Mouse (Mus musculus) heart, adult 2 months (tissue): ENCODE data around the gene Dgke. TPM values are rescaled to one million over a fixed set of nuclear protein-coding genes. Genes with fewer than 3 reads are reported as not detected.

Source experiments
- DNase-seq, 2 experiments: peaks; one replicate each; pipeline ENCODE4 v3.0.0; 2021
- H3K27ac ChIP-seq: fragments of 200-600 bp; 2 replicates; pipeline ENCODE4 v1.8.1; 2022
- H3K27me3 ChIP-seq: fragments of 200-500 bp; 2 replicates; pipeline ENCODE4 v1.6.1; 2012; ENCODE audit warnings: mild to moderate bottlenecking, low read length, inconsistent platforms, mixed read lengths; ENCODE audit not compliant: control insufficient read depth, insufficient read depth
- H3K36me3 ChIP-seq: fragments of 200-500 bp; 2 replicates; pipeline ENCODE4 v1.6.1; 2012; ENCODE audit warnings: low read length, inconsistent platforms; ENCODE audit not compliant: control insufficient read depth, insufficient read depth
- H3K4me1 ChIP-seq: fragments of 200-500 bp; 2 replicates; pipeline ENCODE4 v1.6.1; 2011; ENCODE audit warnings: low read length; ENCODE audit not compliant: control insufficient read depth, insufficient read depth
- H3K4me3 ChIP-seq: fragments of 200-600 bp; 2 replicates; pipeline ENCODE4 v1.8.1; 2022
- H3K79me2 ChIP-seq: fragments of 200-500 bp; replicated peaks from 2 replicates; pipeline ENCODE4 v1.6.1; 2012; ENCODE audit warnings: mild to moderate bottlenecking, inconsistent platforms, low read length, moderate library complexity, mixed read lengths; ENCODE audit not compliant: control insufficient read depth, insufficient read depth
- H3K9ac ChIP-seq: fragments of 200-500 bp; 2 replicates; pipeline ENCODE4 v1.6.1; 2012; ENCODE audit warnings: low read depth, mild to moderate bottlenecking, control low read depth, inconsistent platforms, low read length, mixed read lengths
- CTCF ChIP-seq: fragments of 200-600 bp; IDR thresholded peaks from 2 replicates; pipeline ENCODE4 v1.8.1; 2022; ENCODE audit warnings: antibody characterized with exemption, mild to moderate bottlenecking, moderate library complexity
- EP300 ChIP-seq: fragments of 200-500 bp; IDR thresholded peaks from 2 replicates; pipeline ENCODE4 v1.6.1; 2011; ENCODE audit warnings: low read depth, low read length, control low read depth; ENCODE audit not compliant: insufficient read depth
- POLR2A ChIP-seq: fragments of 200-500 bp; IDR thresholded peaks from 2 replicates; pipeline ENCODE4 v1.6.1; 2011; ENCODE audit warnings: mild to moderate bottlenecking, low read depth, low read length, control low read depth; ENCODE audit not compliant: insufficient read depth
- whole genome bisulfite sequencing: fragments of 180-500 bp; shearing (Covaris S2); methylation state at CpG from one replicate; pipeline ENCODE4 v1.1.7; 2018; 5-methylcytosine and 5-hydroxymethylcytosine counted together
- intact Hi-C: fragments of 180-260 bp; cut with DNase I; formaldehyde crosslinking; loops from one replicate; pipeline ENCODE4 v1.15.1; 2025
- polyA plus RNA-seq: library from polyadenylated mRNA; depleted of rRNA; stranded (reverse); fragments of >200 nt; gene quantifications from 2 replicates; pipeline ENCODE4 v1.2.3, GENCODE M21; 2012; rRNA removed
- total RNA-seq, 2 experiments: library from RNA; stranded (reverse); gene quantifications; 2 replicates each; pipeline ENCODE4 v1.2.3; 2021

The Dgke gene
- total and polyA plus RNA-seq, 3 experiments = 5.6 to 12.4 (median 9.3) TPM

DNA sequence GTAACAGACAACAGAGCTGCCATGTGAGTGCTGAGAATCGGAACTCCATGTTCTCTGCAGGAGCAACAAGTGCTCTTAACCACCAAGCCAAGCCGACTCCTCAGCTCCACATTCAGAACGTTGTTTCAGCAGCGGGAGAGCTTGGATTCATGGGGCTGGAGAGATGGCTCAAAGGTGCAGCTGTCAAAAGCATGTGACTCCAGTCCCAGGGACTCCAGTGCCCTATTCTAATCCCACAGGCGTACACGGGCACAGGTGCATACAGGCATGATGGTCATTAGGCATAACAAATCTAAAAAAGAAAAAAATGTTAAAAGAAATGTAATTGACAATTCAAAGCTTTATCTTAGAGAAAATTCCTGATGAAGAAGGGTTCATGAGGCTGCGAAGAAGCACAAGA, 73.5 kb downstream of the Dgke start:
- DNase-seq = no peak
- no peaks in the 10 kb centered on the region for H3K27me3 ChIP-seq
- no peaks in the 10 kb centered on the region for H3K79me2 ChIP-seq
- no peaks in the 10 kb centered on the region for H3K36me3 ChIP-seq
- H3K4me3 ChIP-seq = no peak overlapping the region
- no peak overlapping the region for H3K9ac ChIP-seq
- intact Hi-C loops = loop anchor here (1.0 kb wide), 1 partner anchor 46 kb away; no protein-coding TSS in a partner anchor
- H3K27ac ChIP-seq = no peak overlapping the region; the same call in 1 of the 2 replicates
- WGBS = 45% methylated on average over 7 of the region's 7 CpGs
- H3K4me1 ChIP-seq = peaks cover 4% of the 10 kb centered on the region; the same call in 1 of the 2 replicates
- TF ChIP-seq EP300 (no peak), POLR2A (no peak), CTCF (no peak)

DNA sequence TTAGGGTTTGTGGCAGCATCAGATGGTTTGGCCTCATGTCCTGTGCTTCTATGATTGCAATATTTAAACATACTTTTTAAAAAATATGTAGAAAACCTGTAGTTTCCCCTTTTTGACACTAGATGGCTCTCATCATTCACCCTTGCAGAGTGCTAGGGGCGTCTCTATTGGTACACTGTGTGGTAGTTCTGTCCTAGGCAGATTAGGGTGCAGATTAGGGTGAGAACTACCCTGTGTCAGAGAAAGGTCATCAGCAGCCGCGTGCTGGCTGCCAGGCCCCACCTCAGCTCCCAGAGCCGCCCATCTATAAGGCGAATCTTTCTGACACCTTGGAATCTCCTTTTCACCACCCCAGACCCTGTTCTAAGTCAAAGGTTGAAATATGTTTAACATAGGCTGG, 77.1 kb downstream of the Dgke start:
- H3K79me2 ChIP-seq = no peaks in the 10 kb centered on the region
- H3K4me3 ChIP-seq = no peak overlapping the region
- peak; percentile 83 for TF ChIP-seq CTCF
- TF ChIP-seq POLR2A = no peak
- no peak for TF ChIP-seq EP300
- 51% methylated on average over 5 of the region's 5 CpGs for WGBS
- DNase-seq = no peak
- intact Hi-C loops = loop anchor here (1.0 to 10.0 kb wide), 2 partner anchors 80 to 315 kb away; partner anchors contain the start of gene Nog
- H3K4me1 ChIP-seq = peaks cover 2% of the 10 kb centered on the region; the same call in 1 of the 2 replicates
- no peak overlapping the region for H3K9ac ChIP-seq
- H3K27ac ChIP-seq = no peak overlapping the region
- no peaks in the 10 kb centered on the region for H3K27me3 ChIP-seq
- H3K36me3 ChIP-seq = no peaks in the 10 kb centered on the region

DNA sequence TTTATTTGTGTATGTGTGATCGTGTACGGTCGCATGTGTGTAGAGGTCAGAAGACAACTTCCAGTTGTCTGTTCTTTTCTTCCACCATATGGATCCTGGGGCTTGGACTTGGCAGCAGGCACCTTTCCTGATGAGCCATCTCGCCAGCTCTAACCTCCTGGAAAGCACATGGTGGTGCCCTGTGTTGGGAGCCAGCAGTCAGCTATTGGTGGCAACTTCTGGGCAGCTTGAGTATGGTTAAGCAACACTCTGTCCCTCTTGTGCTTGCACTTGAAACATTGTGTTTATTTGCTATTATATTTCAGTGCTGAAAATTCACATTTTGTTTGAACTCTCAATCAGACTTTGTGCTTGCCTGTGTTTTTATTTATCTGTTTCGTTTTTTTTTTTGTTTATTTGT, 77.7 kb downstream of the Dgke start:
- no peak for DNase-seq
- H3K9ac ChIP-seq = no peak overlapping the region
- no peak for TF ChIP-seq CTCF
- TF ChIP-seq POLR2A = no peak
- TF ChIP-seq EP300 = no peak
- peaks cover under 1% of the 10 kb centered on the region; the same call in 1 of the 2 replicates for H3K4me1 ChIP-seq
- 75% methylated on average over 5 of the region's 5 CpGs for WGBS
- no peaks in the 10 kb centered on the region for H3K36me3 ChIP-seq
- H3K79me2 ChIP-seq = no peaks in the 10 kb centered on the region
- H3K27ac ChIP-seq = no peak overlapping the region
- no peak overlapping the region for H3K4me3 ChIP-seq
- H3K27me3 ChIP-seq = no peaks in the 10 kb centered on the region
- intact Hi-C loops = loop anchor here (1.0 to 10.0 kb wide), 2 partner anchors 80 to 316 kb away; partner anchors contain the start of gene Nog

DNA sequence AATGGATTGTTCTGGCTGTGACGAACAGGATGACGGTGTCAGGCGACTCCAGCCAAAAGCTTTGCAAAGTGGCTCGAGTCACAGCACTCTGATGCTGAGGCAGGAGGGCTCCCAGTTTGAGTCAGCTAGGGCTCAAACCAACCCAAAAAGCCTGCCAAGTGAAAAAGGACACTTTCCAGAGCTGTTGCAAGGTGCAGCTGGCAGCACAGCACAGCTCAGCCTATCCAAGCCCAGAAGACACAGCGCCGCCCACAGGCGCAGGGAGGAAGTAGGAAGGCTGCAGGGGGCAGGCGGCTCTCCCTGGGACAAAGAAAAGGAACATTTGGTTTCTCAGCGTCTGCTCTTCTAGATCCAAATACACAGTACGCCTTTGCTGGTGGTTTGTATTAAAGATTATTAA, 80.0 kb downstream of the Dgke start:
- H3K79me2 ChIP-seq = no peaks in the 10 kb centered on the region
- intact Hi-C loops = loop anchor here (10.0 kb wide), 1 partner anchor 318 kb away; the partner anchor contains the start of gene Nog
- H3K4me1 ChIP-seq = no peaks in the 10 kb centered on the region; the same call in 1 of the 2 replicates
- WGBS = 86% methylated on average over 10 of the region's 10 CpGs
- no peak overlapping the region for H3K9ac ChIP-seq
- no peaks in the 10 kb centered on the region for H3K36me3 ChIP-seq
- H3K27ac ChIP-seq = no peak overlapping the region
- DNase-seq = no peak
- TF ChIP-seq CTCF (no peak), EP300 (no peak), POLR2A (no peak)
- no peaks in the 10 kb centered on the region for H3K27me3 ChIP-seq
- no peak overlapping the region for H3K4me3 ChIP-seq

Other genes with a start within 250 kb of the Dgke start
- gene Akap1, start 202.3 kb downstream of the Dgke start, total RNA-seq = 100 to 1,000 TPM; 140 to 141 TPM
- gene Akap1, start 202.3 kb downstream of the Dgke start, polyA plus RNA-seq = 125 and 178 TPM in 2 replicates
- 10 to 100 TPM; 15.3 to 16.3 TPM for gene Scpep1, start 111.4 kb downstream of the Dgke start, total RNA-seq
- 11.1 and 13.5 TPM in 2 replicates for gene Scpep1, start 111.4 kb downstream of the Dgke start, polyA plus RNA-seq
- gene Elobl, start 99.9 kb downstream of the Dgke start, total RNA-seq = not detected
- gene Elobl, start 99.9 kb downstream of the Dgke start, polyA plus RNA-seq = 0.56 TPM in 1 of 2 replicates, not detected in the other
- 1 to 10 TPM; 4.8 TPM for gene Coil, start 96.6 kb downstream of the Dgke start, total RNA-seq
- gene Coil, start 96.6 kb downstream of the Dgke start, polyA plus RNA-seq = 2.8 and 4.7 TPM in 2 replicates
- gene Trim25, start 67.5 kb downstream of the Dgke start, total RNA-seq = 10 to 100 TPM; 17.7 to 24.3 TPM
- 13.6 and 14.1 TPM in 2 replicates for gene Trim25, start 67.5 kb downstream of the Dgke start, polyA plus RNA-seq
- gene Gm525, start 7.0 kb upstream of the Dgke start, total RNA-seq = not detected
- 0.27 TPM in 1 of 2 replicates, not detected in the other for gene Gm525, start 7.0 kb upstream of the Dgke start, polyA plus RNA-seq
- under 1 TPM; 0.18 to 0.20 TPM for gene Nog, start 235.5 kb upstream of the Dgke start, total RNA-seq
- 0.18 and 0.39 TPM in 2 replicates for gene Nog, start 235.5 kb upstream of the Dgke start, polyA plus RNA-seq